Mouse (Mus musculus) liver, embryonic 14.5 days (tissue): ENCODE data around the gene Zmiz1. TPM values are rescaled to one million over a fixed set of nuclear protein-coding genes. Genes with fewer than 3 reads are reported as not detected.

Experiments
- ATAC-seq: fragments of 200-750 bp; cut with Nextera tagmentation; 2 replicates; pipeline ENCODE4 v1.8.0; 2017; ENCODE audit warnings: moderate number of reproducible peaks, mild to moderate bottlenecking, moderate library complexity; ENCODE audit not compliant: insufficient read depth
- DNase-seq, 3 experiments: peaks; one replicate each; pipeline ENCODE4 v3.0.0-alpha.2; 2012 to 2013; ENCODE audit warnings: low read depth in 3 of 3, low spot score in 3 of 3
- H3K27ac ChIP-seq: fragments of 300-500 bp; sonication (generic); 2 replicates; pipeline ENCODE4 v1.5.1; 2014; ENCODE audit warnings: moderate library complexity, mild to moderate bottlenecking, control low read depth, inconsistent platforms
- H3K27me3 ChIP-seq: fragments of 300-500 bp; sonication (generic); 2 replicates; pipeline ENCODE4 v1.6.1; 2014; ENCODE audit warnings: mild to moderate bottlenecking, low read length, moderate library complexity; ENCODE audit not compliant: control insufficient read depth, insufficient read depth
- H3K36me3 ChIP-seq: fragments of 300-500 bp; sonication (generic); replicated peaks from 2 replicates; pipeline ENCODE4 v1.6.1; 2014; ENCODE audit warnings: low read depth; ENCODE audit not compliant: control insufficient read depth, insufficient read depth
- H3K4me1 ChIP-seq, 2 experiments: fragments of 200-500 bp in 1 of 2; fragments of 300-500 bp in 1 of 2; sonication (generic) in 1 of 2; replicated peaks; 2 replicates each; pipeline ENCODE4 v1.6.1; 2012 to 2014; ENCODE audit warnings: antibody characterized with exemption in 1 of 2, inconsistent platforms in 1 of 2, low read length in 1 of 2; ENCODE audit not compliant: control insufficient read depth in 2 of 2, insufficient read depth in 2 of 2
- H3K4me2 ChIP-seq: fragments of 300-500 bp; sonication (generic); 2 replicates; pipeline ENCODE4 v1.6.1; 2014; ENCODE audit warnings: low read depth, mild to moderate bottlenecking, control low read depth, moderate library complexity
- H3K4me3 ChIP-seq, 2 experiments: fragments of 200-500 bp in 1 of 2; fragments of 300-500 bp in 1 of 2; sonication (generic) in 1 of 2; 2 replicates each; pipeline ENCODE4 v1.5.1; 2012 to 2014; ENCODE audit warnings: low read depth in 2 of 2, low read length in 2 of 2, mild to moderate bottlenecking in 2 of 2, control low read depth in 1 of 2, inconsistent platforms in 1 of 2, moderate library complexity in 1 of 2; ENCODE audit not compliant: insufficient read depth in 1 of 2
- H3K9ac ChIP-seq: fragments of 300-500 bp; sonication (generic); replicated peaks from 2 replicates; pipeline ENCODE4 v1.6.1; 2014; ENCODE audit warnings: mild to moderate bottlenecking, control low read depth, moderate library complexity
- H3K9me3 ChIP-seq: fragments of 300-500 bp; sonication (generic); 2 replicates; pipeline ENCODE4 v1.6.1; 2016; ENCODE audit warnings: low read length, mixed read lengths; ENCODE audit not compliant: control insufficient read depth
- CTCF ChIP-seq: IDR thresholded peaks from 2 replicates; pipeline ENCODE4 v1.5.1; 2016; ENCODE audit warnings: antibody characterized with exemption, low read depth, control low read depth
- EP300 ChIP-seq: IDR thresholded peaks from 2 replicates; pipeline ENCODE4 v1.6.1; 2016; ENCODE audit warnings: antibody characterized with exemption, low read depth
- WGBS: fragments of 180-500 bp; shearing (Covaris S2); extraction: QIAGEN DNeasy Blood & Tissue Kit; methylation state at CpG from one replicate; pipeline ENCODE4 v1.1.7; 2014; ENCODE audit not compliant: insufficient replicate concordance; 5-methylcytosine and 5-hydroxymethylcytosine counted together
- polyA plus RNA-seq, 2 experiments: library from polyadenylated mRNA; depleted of rRNA in 1 of 2; stranded (reverse) in 1 of 2; unstranded in 1 of 2; fragments of >200 nt; fragmentation: Nextera tagmentation in 1 of 2; extraction: Ambion mirVana in 1 of 2; gene quantifications; 2 replicates each; pipeline versions ENCODE4 v1.2.1 to v1.2.3; 2012 to 2014

The Zmiz1 gene
- polyA plus RNA-seq, 2 experiments, result 3.4 to 4.0 TPM

DNA sequence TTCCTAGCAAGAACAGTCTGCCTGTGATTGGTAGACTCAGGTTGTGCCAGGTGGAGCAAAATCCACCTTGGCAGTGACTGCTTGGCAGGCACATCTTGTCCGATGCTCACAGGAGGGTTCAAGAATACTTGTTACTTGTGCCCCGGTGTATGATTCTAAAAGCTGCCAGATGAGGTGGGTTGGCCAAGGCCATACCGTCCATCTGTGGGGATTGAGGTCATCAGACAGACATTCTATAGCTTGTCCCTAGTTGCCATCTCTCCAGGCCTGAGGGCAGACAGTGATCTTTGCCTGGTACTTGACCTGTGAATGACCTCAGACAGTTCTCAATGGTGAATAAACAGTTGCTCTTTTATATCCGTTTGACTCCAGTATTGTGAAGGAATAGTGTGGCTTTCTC, 161.8 kb downstream of the Zmiz1 start:
- DNase-seq (no peak), ATAC-seq (no peak)
- TF ChIP-seq CTCF, result no peak
- TF ChIP-seq EP300, result no peak

DNA sequence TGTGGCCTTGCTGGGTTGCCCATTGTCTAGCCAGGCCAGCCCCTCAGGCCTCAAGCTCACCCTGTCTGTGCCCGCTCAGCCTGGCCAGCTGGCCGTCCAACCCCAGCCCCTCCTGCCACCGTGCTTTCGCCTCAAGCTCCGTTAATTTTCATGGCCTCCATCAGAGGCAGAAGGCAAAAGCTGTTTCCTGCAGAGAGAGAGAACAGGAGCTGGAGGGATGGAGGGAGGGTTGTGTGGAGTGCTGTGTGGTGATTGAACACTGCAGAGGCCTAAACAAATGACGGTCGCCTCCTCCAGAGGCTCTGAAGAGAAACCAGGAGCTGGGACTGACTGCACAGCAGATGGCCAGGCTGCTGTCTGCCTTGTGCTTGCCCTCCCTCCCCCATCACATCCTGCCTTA, 164.7 kb downstream of the Zmiz1 start:
- ATAC-seq (no peak), DNase-seq (no peak)
- Histone ChIP-seq H3K4me2 (no peak overlapping the region), H3K36me3 (no peaks in the 10 kb centered on the region), H3K27ac (no peak overlapping the region), H3K9ac (no peak overlapping the region), H3K4me1 (no peaks in the 10 kb centered on the region; a peak in 1 of 4 replicates), H3K4me3 (no peak overlapping the region), H3K27me3 (no peaks in the 10 kb centered on the region), H3K9me3 (no peaks in the 10 kb centered on the region)
- TF ChIP-seq CTCF (no peak), EP300 (no peak)
- WGBS, result 78% methylated on average over 7 of the region's 7 CpGs

More for the DNA sequence above, 161.8 kb downstream of the Zmiz1 start:
- H3K9ac ChIP-seq, result no peak overlapping the region
- 60% methylated on average over 4 of the region's 4 CpGs for WGBS
- no peaks in the 10 kb centered on the region for H3K9me3 ChIP-seq
- no peak overlapping the region for H3K4me2 ChIP-seq
- no peaks in the 10 kb centered on the region; a peak in 1 of 4 replicates for H3K4me1 ChIP-seq
- no peak overlapping the region for H3K4me3 ChIP-seq
- no peaks in the 10 kb centered on the region for H3K36me3 ChIP-seq
- no peaks in the 10 kb centered on the region for H3K27me3 ChIP-seq
- H3K27ac ChIP-seq, result no peak overlapping the region

DNA sequence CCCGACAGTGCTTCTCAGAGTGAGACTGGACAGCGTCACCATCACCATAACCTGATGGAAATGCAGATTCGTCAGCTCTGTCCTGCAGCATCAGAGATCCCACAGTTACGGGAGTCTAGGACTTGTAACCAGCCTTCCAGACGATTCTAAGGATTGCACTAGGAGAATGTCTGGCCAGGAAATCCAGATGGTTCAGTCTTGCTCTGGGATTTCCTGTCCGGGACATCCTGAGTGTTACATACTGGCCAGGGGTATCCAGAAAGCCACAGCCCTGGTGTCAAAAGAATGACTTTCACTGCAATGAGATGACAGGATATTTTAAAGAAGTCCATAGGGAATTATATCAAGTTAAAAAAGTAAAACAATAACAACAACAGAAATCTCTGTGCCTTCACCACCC, 165.7 kb downstream of the Zmiz1 start:
- Histone ChIP-seq H3K36me3 (no peaks in the 10 kb centered on the region), H3K27me3 (no peaks in the 10 kb centered on the region), H3K9ac (no peak overlapping the region), H3K4me1 (no peaks in the 10 kb centered on the region; a peak in 2 of 4 replicates), H3K27ac (no peak overlapping the region), H3K4me3 (no peak overlapping the region), H3K9me3 (no peaks in the 10 kb centered on the region), H3K4me2 (no peak overlapping the region)
- DNase-seq (no peak), ATAC-seq (no peak)
- WGBS, result 61% methylated on average over 6 of the region's 6 CpGs
- TF ChIP-seq EP300 (no peak), CTCF (no peak)

DNA sequence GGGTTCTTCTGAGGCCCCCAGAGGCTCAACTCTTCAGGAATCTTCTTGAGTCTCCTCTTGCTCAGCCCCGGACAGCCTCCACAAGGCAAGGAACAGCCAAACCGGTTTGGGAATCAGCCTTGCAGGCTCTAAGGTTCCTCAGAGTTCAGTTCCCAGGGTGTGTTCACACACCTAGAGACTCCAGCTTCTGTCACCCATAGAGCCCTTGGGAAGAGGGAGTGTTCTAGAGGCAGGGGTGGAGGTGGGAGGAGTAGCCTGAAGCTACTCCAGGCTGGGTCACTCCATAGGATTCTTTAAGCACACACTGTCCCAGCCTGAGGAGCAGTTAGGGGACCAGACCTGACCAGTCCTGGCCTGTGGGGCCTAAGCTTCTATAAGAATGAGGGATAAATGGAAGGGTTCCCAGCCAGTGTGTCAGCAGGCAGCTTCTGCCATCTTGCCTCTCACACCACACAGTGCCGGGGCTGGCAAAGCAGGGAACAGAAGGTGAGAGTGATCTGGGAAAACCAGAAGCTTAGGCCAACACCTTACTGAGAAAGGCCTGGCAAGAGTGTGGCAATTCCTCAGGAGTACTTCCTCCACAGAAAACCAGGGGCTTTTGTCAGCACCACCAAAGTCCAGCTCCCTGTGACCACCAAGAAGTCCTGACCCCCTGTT, 168.7 kb downstream of the Zmiz1 start:
- no peak overlapping the region for H3K4me3 ChIP-seq
- no peaks in the 10 kb centered on the region for H3K27me3 ChIP-seq
- WGBS, result 66% methylated on average over 3 of the region's 3 CpGs
- no peaks in the 10 kb centered on the region for H3K36me3 ChIP-seq
- no peaks in the 10 kb centered on the region; a peak in 1 of 4 replicates for H3K4me1 ChIP-seq
- no peak overlapping the region for H3K4me2 ChIP-seq
- no peak overlapping the region for H3K27ac ChIP-seq
- ATAC-seq (no peak), DNase-seq (no peak)
- no peaks in the 10 kb centered on the region for H3K9me3 ChIP-seq
- H3K9ac ChIP-seq, result no peak overlapping the region
- TF ChIP-seq CTCF, result no peak
- TF ChIP-seq EP300, result no peak

DNA sequence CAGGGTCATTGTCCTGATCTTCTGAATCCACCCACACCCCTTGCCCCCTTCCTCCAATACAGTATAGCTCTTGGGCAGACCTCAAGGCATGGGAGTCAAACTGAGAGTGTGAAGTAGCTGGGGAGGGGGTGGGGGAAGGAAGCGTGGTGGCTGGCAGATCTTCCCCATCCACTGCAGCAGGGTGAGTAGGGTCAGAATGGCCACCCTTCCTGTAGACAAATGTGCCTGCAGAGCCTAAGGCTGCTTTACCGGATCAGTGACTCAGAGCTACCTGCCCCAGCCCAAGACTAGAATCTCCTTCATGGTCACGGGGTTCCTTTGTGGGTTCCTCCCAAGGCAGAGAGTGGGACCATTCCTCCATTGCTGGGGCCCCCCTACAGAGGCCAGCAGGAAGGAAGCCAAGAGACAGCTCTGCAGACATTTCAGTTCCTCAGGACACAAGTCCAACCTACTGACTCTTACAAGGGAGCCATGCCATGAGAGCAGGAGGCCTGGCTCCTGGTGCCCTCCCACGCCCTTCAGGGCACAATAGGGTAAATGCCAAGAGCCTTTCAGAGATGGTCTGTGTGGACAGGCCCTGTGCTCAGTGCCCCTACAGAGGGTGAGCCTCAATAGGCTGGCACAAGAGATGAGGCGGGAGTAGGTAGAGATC, 169.6 kb downstream of the Zmiz1 start:
- Histone ChIP-seq H3K4me2 (no peak overlapping the region), H3K27me3 (no peaks in the 10 kb centered on the region), H3K4me1 (no peaks in the 10 kb centered on the region; a peak in 1 of 4 replicates), H3K27ac (no peak overlapping the region), H3K36me3 (no peaks in the 10 kb centered on the region), H3K9ac (no peak overlapping the region), H3K9me3 (no peaks in the 10 kb centered on the region), H3K4me3 (no peak overlapping the region)
- no peak for ATAC-seq
- TF ChIP-seq CTCF, result no peak
- TF ChIP-seq EP300, result no peak
- DNase-seq, result no peak
- WGBS, result 37% methylated on average over 5 of the region's 5 CpGs
